Mouse (Mus musculus) bone marrow, adult 2 months (tissue): ENCODE data around the gene Gbp2b.

Experiments
- CTCF ChIP-seq: fragments of 200-500 bp; IDR thresholded peaks from 2 replicates; pipeline ENCODE4 v1.5.1; 2011; ENCODE audit warnings: low read length, control low read depth; ENCODE audit not compliant: control insufficient read depth, insufficient read depth
- POLR2A ChIP-seq: fragments of 200-500 bp; IDR thresholded peaks from 2 replicates; pipeline ENCODE4 v1.6.1; 2011; ENCODE audit warnings: low read depth, mild to moderate bottlenecking, control low read depth, low read length, borderline replicate concordance; ENCODE audit not compliant: control insufficient read depth

GRCm38 (mm10) chr3:142597923-142598322, 3.3 kb downstream of the Gbp2b start:
- TF ChIP-seq POLR2A (no peak), CTCF (no peak)
